Comparison of ENCODE assay signal across 9 mouse cellular contexts in genomic region chr16:76803725-76804124, GRCm38 (mm10).
A peak's percentile ranks its signal among the peaks of the same experiment; 100 is the strongest.
DNase-seq lines count a peak whose midpoint lies in the region; ATAC-seq and TF ChIP-seq lines count a peak whose summit lies in the region.
"Had no signal": no experiment of that assay in that cellular context is flagged by ENCODE, and none has a peak within 500 bp of the region (broad histone marks: within the 10 kb centered on the region; RNA-seq: fewer than 3 reads in every experiment).

No protein-coding gene starts in this region.

- no peaks in the 10 kb centered on the region for H3K4me1 ChIP-seq in intestine, postnatal 0 days (replicated peaks; ENCODE audit: control insufficient read depth, insufficient read depth, low read length)
- H3K4me1 ChIP-seq in intestine, embryonic 16.5 days (ENCODE audit: control insufficient read depth, insufficient read depth, low read length): no peaks in the 10 kb centered on the region
- no peaks in the 10 kb centered on the region for H3K4me1 ChIP-seq in stomach, postnatal 0 days (replicated peaks; ENCODE audit: control insufficient read depth, insufficient read depth)
- H3K4me1 ChIP-seq in hindbrain, embryonic 12.5 days: no peaks in the 10 kb centered on the region
- H3K4me1 ChIP-seq: neural tube, embryonic 13.5 days had no signal

- H3ac ChIP-seq in C2C12 (ENCODE audit: control insufficient read depth, insufficient read length, low read depth): no peak overlapping the region

- H3K9me3 ChIP-seq in intestine, postnatal 0 days (ENCODE audit: control insufficient read depth): no peaks in the 10 kb centered on the region
- H3K9me3 ChIP-seq in intestine, embryonic 16.5 days (ENCODE audit: control insufficient read depth, low read length): no peaks in the 10 kb centered on the region
- H3K9me3 ChIP-seq in stomach, postnatal 0 days (ENCODE audit: control insufficient read depth, low read length): no peaks in the 10 kb centered on the region
- no peaks in the 10 kb centered on the region for H3K9me3 ChIP-seq in hindbrain, embryonic 12.5 days (replicated peaks)
- H3K9me3 ChIP-seq: neural tube, embryonic 13.5 days had no signal

- H3K27me3 ChIP-seq in intestine, postnatal 0 days (replicated peaks; ENCODE audit: control insufficient read depth, insufficient read depth, low read length): no peaks in the 10 kb centered on the region
- no peaks in the 10 kb centered on the region for H3K27me3 ChIP-seq in intestine, embryonic 16.5 days (replicated peaks; ENCODE audit: control insufficient read depth, insufficient read depth, low read length)
- no peaks in the 10 kb centered on the region for H3K27me3 ChIP-seq in C2C12 (ENCODE audit: control insufficient read depth, insufficient read depth, insufficient read length)
- H3K27me3 ChIP-seq in stomach, postnatal 0 days (ENCODE audit: control insufficient read depth, insufficient read depth, low read length): no peaks in the 10 kb centered on the region
- no peaks in the 10 kb centered on the region for H3K27me3 ChIP-seq in hindbrain, embryonic 12.5 days
- H3K27me3 ChIP-seq: neural tube, embryonic 13.5 days had no signal

- H3K27ac ChIP-seq in intestine, postnatal 0 days (ENCODE audit: low read depth, low read length): no peak overlapping the region
- no peak overlapping the region for H3K27ac ChIP-seq in intestine, embryonic 16.5 days (ENCODE audit: low read length)
- no peak overlapping the region for H3K27ac ChIP-seq in stomach, postnatal 0 days (replicated peaks)
- H3K27ac ChIP-seq in hindbrain, embryonic 12.5 days: no peak overlapping the region
- H3K27ac ChIP-seq: neural tube, embryonic 13.5 days had no signal

- no peak overlapping the region for H3K9ac ChIP-seq in intestine, postnatal 0 days (ENCODE audit: low read depth, low read length)
- H3K9ac ChIP-seq in intestine, embryonic 16.5 days (ENCODE audit: low read depth, low read length): no peak overlapping the region
- H3K9ac ChIP-seq in stomach, postnatal 0 days (ENCODE audit: low read length): no peak overlapping the region
- H3K9ac ChIP-seq in hindbrain, embryonic 12.5 days: no peak overlapping the region
- H3K9ac ChIP-seq: neural tube, embryonic 13.5 days had no signal

- H3K79me3 ChIP-seq in C2C12 (ENCODE audit: low read depth): no peaks in the 10 kb centered on the region

- ATAC-seq in intestine, postnatal 0 days: no peak
- ATAC-seq in intestine, embryonic 16.5 days: no peak
- no peak for ATAC-seq in stomach, postnatal 0 days (ENCODE audit: low FRiP score, low TSS enrichment)
- ATAC-seq in hindbrain, embryonic 12.5 days (ENCODE audit: low FRiP score): no peak

- no peak overlapping the region for H3K4me2 ChIP-seq in intestine, postnatal 0 days (replicated peaks; ENCODE audit: low read depth)
- H3K4me2 ChIP-seq in intestine, embryonic 16.5 days (ENCODE audit: low read depth, low read length): no peak overlapping the region
- no peak overlapping the region for H3K4me2 ChIP-seq in stomach, postnatal 0 days (replicated peaks; ENCODE audit: low read depth)
- no peak overlapping the region for H3K4me2 ChIP-seq in hindbrain, embryonic 12.5 days (replicated peaks)
- H3K4me2 ChIP-seq: neural tube, embryonic 13.5 days had no signal

- H3K79me2 ChIP-seq in C2C12 (ENCODE audit: control insufficient read depth, insufficient read depth): no peaks in the 10 kb centered on the region

- TF ChIP-seq EP300 in stomach, postnatal 0 days (optimal IDR thresholded peaks at IDR 0.05): no peak

- H3K36me3 ChIP-seq in intestine, postnatal 0 days (ENCODE audit: control insufficient read depth, insufficient read depth): no peaks in the 10 kb centered on the region
- no peaks in the 10 kb centered on the region for H3K36me3 ChIP-seq in intestine, embryonic 16.5 days (ENCODE audit: control insufficient read depth, insufficient read depth, low read length)
- no peaks in the 10 kb centered on the region for H3K36me3 ChIP-seq in C2C12 (ENCODE audit: control insufficient read depth, insufficient read depth)
- no peaks in the 10 kb centered on the region for H3K36me3 ChIP-seq in stomach, postnatal 0 days (ENCODE audit: control insufficient read depth, insufficient read depth, low read length)
- H3K36me3 ChIP-seq in hindbrain, embryonic 12.5 days: no peaks in the 10 kb centered on the region
- H3K36me3 ChIP-seq: neural tube, embryonic 13.5 days had no signal

- peak; percentile 76 for TF ChIP-seq CTCF in intestine, postnatal 0 days (IDR thresholded peaks at IDR 0.05; ENCODE audit: low read depth)
- TF ChIP-seq CTCF in C2C12 (IDR thresholded peaks at IDR 0.05; ENCODE audit: control insufficient read depth, insufficient read depth, insufficient read length): peak; percentile 30
- TF ChIP-seq CTCF in stomach, postnatal 0 days (IDR thresholded peaks at IDR 0.05; ENCODE audit: low read depth): peak; percentile 73

- DNase-seq in adrenal gland, adult 2 months: peak; percentile 67
- DNase-seq in gastrocnemius, postnatal 25 days: peak; percentile 30
- DNase-seq in lung, adult 18-20 months: peak; percentile 15 to 18
- DNase-seq in stomach, postnatal 0 days (ENCODE audit: low spot score): peak; percentile 55

- WGBS in intestine, postnatal 0 days: 35% methylated on average over 3 of the region's 3 CpGs
- 39% methylated on average over 3 of the region's 3 CpGs for WGBS in intestine, embryonic 16.5 days
- WGBS in stomach, postnatal 0 days: 30% methylated on average over 3 of the region's 3 CpGs
- 30% methylated on average over 3 of the region's 3 CpGs for WGBS in hindbrain, embryonic 12.5 days

- no peak overlapping the region for H3K4me3 ChIP-seq in intestine, postnatal 0 days (ENCODE audit: low read depth, low read length)
- no peak overlapping the region for H3K4me3 ChIP-seq in intestine, embryonic 16.5 days (ENCODE audit: low read length)
- no peak overlapping the region for H3K4me3 ChIP-seq in C2C12 (ENCODE audit: insufficient read depth, poor library complexity, severe bottlenecking)
- H3K4me3 ChIP-seq in stomach, postnatal 0 days (ENCODE audit: low read depth, low read length): no peak overlapping the region
- H3K4me3 ChIP-seq in hindbrain, embryonic 12.5 days: no peak overlapping the region
- H3K4me3 ChIP-seq: neural tube, embryonic 13.5 days had no signal

TF ChIP-seq in C2C12, 6 proteins besides CTCF, POLR2A, EP300 and RAD21:
- no peak for TF ChIP-seq USF1 (IDR thresholded peaks at IDR 0.05; ENCODE audit: low read depth)
- no peak for TF ChIP-seq MYOG (IDR thresholded peaks at IDR 0.05; ENCODE audit: control insufficient read depth, extremely low read depth, insufficient read length)
- no peak for TF ChIP-seq MAX (IDR thresholded peaks at IDR 0.05)

Comparison
In these comparisons a context has a peak if more than half of its experiments do, and no peak if none do; other contexts are left out.
1. DNase-seq: peak in every context shown above with its lines; median percentile 67 in adrenal gland, adult 2 months; 55 in stomach, postnatal 0 days; 30 in gastrocnemius, postnatal 25 days; 16 in lung, adult 18-20 months.